Mouse (Mus musculus): Measurements from ENCODE around the gene 1700008P02Rik.

GRCm38 (mm10) chr3:6620343-6620742, at the start of gene 1700008P02Rik:
- TF ChIP-seq TAL1 (conservative IDR thresholded peaks at IDR 0.05; ENCODE audit: low read depth, low read length) (no peak), CTCF (IDR thresholded peaks at IDR 0.05; ENCODE audit: low read depth, low read length) (no peak)
